Mouse (Mus musculus) midbrain, embryonic 16.5 days (tissue): ENCODE measurements around the gene Mien1. TPM values are rescaled to one million over a fixed set of nuclear protein-coding genes. Genes with fewer than 3 reads are reported as not detected.

Experiments used
- ATAC-seq: fragments of 200-750 bp; cut with Nextera tagmentation; 2 replicates; pipeline ENCODE4 v1.8.0; 2017; ENCODE audit warnings: moderate TSS enrichment
- H3K27ac ChIP-seq: fragments of 300-500 bp; sonication (generic); 2 replicates; pipeline ENCODE4 v1.5.1; 2014; ENCODE audit warnings: mild to moderate bottlenecking, low read length, mixed read lengths
- H3K27me3 ChIP-seq: fragments of 300-500 bp; sonication (generic); 2 replicates; pipeline ENCODE4 v1.6.1; 2014; ENCODE audit warnings: low read depth, low read length, mixed read lengths; ENCODE audit not compliant: control insufficient read depth, insufficient read depth
- H3K36me3 ChIP-seq: fragments of 300-500 bp; sonication (generic); 2 replicates; pipeline ENCODE4 v1.6.1; 2014; ENCODE audit warnings: mild to moderate bottlenecking, low read length, moderate library complexity, mixed read lengths; ENCODE audit not compliant: control insufficient read depth, insufficient read depth
- H3K4me1 ChIP-seq: fragments of 300-500 bp; sonication (generic); 2 replicates; pipeline ENCODE4 v1.6.1; 2014; ENCODE audit warnings: mild to moderate bottlenecking, low read length, mixed read lengths; ENCODE audit not compliant: control insufficient read depth, insufficient read depth
- H3K4me2 ChIP-seq: fragments of 300-500 bp; sonication (generic); 2 replicates; pipeline ENCODE4 v1.6.1; 2014; ENCODE audit warnings: mild to moderate bottlenecking, low read length, mixed read lengths
- H3K4me3 ChIP-seq: fragments of 300-500 bp; sonication (generic); 2 replicates; pipeline ENCODE4 v1.5.1; 2014; ENCODE audit warnings: low read depth, mild to moderate bottlenecking, low read length, moderate library complexity, mixed read lengths
- H3K9ac ChIP-seq: fragments of 300-500 bp; sonication (generic); 2 replicates; pipeline ENCODE4 v1.6.1; 2014; ENCODE audit warnings: low read depth, low read length, mixed read lengths
- H3K9me3 ChIP-seq: fragments of 300-500 bp; sonication (generic); replicated peaks from 2 replicates; pipeline ENCODE4 v1.6.1; 2014; ENCODE audit warnings: mild to moderate bottlenecking, low read length, mixed read lengths; ENCODE audit not compliant: control insufficient read depth, poor library complexity, severe bottlenecking
- WGBS: fragments of 180-500 bp; shearing (Covaris S2); extraction: QIAGEN DNeasy Blood & Tissue Kit; methylation state at CpG from one replicate; pipeline ENCODE4 v1.1.7; 2014; 5-methylcytosine and 5-hydroxymethylcytosine counted together
- polyA plus RNA-seq: library from polyadenylated mRNA; unstranded; fragments of >200 nt; fragmentation: Nextera tagmentation; extraction: Ambion mirVana; gene quantifications from 2 replicates; pipeline ENCODE4 v1.2.1, GENCODE M21; 2015

Gene Mien1
- polyA plus RNA-seq, 1 experiment from 2014 or later, result 252 TPM

GRCm38 (mm10) chr11:98456545-98456944 lies 17.8 kb upstream of the Mien1 start:
- ATAC-seq, result no peak
- WGBS, result 79% methylated on average over 5 of the region's 5 CpGs
- Histone ChIP-seq H3K9me3 (no peaks in the 10 kb centered on the region), H3K36me3 (no peaks in the 10 kb centered on the region), H3K4me2 (peak overlapping the region; percentile 81; the same call in 1 of the 2 replicates), H3K4me3 (no peak overlapping the region), H3K4me1 (peaks cover 4% of the 10 kb centered on the region), H3K27me3 (peaks cover 21% of the 10 kb centered on the region), H3K9ac (no peak overlapping the region), H3K27ac (no peak overlapping the region)

DNA sequence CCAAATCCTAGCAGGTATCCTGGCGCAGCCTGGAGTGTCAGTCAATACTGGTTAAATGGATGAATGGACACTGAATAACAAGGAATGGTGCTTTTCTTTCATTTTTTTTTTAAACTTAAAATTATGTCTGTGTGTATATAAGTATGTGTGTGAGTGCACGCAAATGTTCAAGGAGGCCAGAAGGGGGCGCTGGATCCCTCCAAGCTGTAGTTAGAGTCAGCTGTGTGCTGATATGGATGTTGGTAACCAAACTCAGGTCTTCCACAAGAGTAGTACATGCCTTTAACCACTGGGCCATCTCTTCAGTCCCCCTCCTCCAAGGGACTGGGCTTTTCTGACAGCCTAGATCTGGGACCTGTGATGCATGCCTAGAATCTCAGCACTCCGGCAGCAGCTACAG lies 16.7 kb upstream of the Mien1 start:
- WGBS, result 89% methylated on average over 4 of the region's 4 CpGs
- Histone ChIP-seq H3K4me2 (no peak overlapping the region), H3K27me3 (peaks cover 20% of the 10 kb centered on the region), H3K36me3 (no peaks in the 10 kb centered on the region), H3K9me3 (no peaks in the 10 kb centered on the region), H3K4me3 (no peak overlapping the region), H3K9ac (no peak overlapping the region), H3K27ac (no peak overlapping the region), H3K4me1 (peaks cover 4% of the 10 kb centered on the region)
- ATAC-seq, result no peak

DNA sequence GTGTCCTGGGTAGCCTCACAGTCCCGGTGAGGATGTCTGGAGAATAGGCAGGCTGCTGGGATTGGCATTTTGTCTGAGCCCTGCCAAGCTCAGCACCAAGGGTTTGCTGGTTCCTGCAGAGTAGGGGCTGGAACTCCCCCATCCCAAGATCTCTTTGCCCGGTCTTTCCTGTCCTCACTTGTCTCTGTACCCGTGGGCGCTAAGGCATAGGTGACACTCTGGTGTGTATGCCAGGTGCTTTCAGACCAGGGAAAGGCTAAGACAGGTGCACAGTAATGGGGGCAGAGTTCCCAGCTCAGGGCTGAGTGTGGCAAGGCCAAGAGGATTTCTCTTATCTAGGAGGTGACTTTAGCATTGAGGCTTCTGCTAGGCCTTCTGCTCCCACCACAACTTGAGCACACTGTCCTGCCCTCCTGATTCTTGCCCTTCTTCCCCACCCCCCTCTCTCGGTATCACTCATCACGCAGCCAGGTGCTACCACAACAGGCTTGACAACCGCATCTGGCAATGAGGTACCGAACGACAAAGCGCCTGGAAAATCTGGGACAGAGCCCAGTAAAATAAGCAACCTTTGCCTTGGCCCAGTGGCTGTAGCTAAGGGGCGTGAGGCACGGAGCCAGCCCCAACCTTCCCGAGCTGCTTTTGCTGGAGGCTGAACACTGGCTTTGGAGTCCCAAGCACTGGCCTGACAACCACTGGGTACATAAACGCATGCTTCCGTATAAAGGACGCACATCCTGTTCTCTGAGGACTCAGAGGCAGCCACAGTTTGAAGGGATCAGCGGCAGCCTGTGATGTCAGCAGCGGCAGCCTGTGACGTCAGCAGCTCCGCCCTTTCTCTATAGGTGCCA lies 11.4 kb upstream of the Mien1 start:
- H3K4me2 ChIP-seq, result no peak overlapping the region
- H3K27ac ChIP-seq, result no peak overlapping the region
- no peak overlapping the region for H3K9ac ChIP-seq
- H3K4me3 ChIP-seq, result no peak overlapping the region
- no peaks in the 10 kb centered on the region for H3K4me1 ChIP-seq
- ATAC-seq, result no peak
- H3K36me3 ChIP-seq, result no peaks in the 10 kb centered on the region
- peaks cover 15% of the 10 kb centered on the region for H3K27me3 ChIP-seq
- H3K9me3 ChIP-seq, result no peaks in the 10 kb centered on the region
- 88% methylated on average over 20 of the region's 20 CpGs for WGBS

DNA sequence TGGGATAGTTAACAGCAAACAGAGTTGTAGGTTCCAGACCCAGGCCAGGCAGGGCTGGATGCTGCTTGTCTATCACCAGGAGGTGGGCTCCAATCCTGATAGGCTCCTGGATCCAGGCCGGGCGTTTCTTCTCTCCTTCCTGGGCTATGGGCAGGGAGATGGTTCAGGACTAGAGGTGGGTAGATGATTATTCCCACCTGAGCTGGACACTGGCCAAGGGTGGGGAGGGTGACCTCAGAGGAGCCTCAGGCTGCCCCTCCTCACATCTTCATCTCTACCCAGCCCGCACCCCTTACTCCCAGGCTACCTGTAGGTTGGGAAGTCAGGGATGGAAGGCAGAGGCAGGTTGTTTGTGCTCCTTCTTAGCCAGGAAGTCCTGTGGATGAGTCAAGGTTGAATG lies 10.6 kb upstream of the Mien1 start:
- no peaks in the 10 kb centered on the region for H3K36me3 ChIP-seq
- ATAC-seq, result no peak
- WGBS, result 79% methylated on average over 3 of the region's 3 CpGs

DNA sequence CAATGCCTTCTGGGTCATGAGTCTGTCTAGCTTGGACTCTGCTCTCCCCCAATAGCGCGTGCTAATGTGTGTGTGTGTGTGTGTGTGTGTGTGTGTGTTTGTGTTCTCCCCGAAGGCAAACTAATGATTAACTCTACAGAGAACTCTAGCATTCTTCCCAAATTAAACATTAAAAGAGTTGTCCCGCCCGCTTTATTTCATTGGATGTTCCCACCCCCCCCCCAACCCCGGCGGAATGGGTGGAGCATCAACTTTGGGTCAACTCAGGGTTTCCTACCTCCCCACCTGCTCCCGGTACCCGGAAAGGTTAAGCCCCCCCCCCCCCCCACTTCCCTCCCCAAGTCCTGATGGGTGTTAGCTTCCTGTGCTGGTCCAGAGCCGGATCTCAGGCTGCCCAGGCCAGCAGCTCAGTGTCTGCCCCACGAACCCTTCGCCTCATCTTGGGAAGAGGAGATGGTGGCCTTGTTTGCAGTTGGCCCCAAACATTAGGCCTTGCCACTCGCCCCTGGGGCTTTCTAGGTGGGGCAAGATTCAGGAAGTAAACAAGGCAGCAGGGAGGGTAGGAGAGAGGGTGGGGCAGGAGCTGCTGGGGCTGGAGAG lies 9.5 kb upstream of the Mien1 start:
- no peaks in the 10 kb centered on the region for H3K4me1 ChIP-seq
- ATAC-seq, result no peak
- no peak overlapping the region for H3K27ac ChIP-seq
- no peak overlapping the region for H3K4me3 ChIP-seq
- no peak overlapping the region for H3K4me2 ChIP-seq
- H3K9ac ChIP-seq, result no peak overlapping the region
- H3K9me3 ChIP-seq, result no peaks in the 10 kb centered on the region
- no peaks in the 10 kb centered on the region for H3K36me3 ChIP-seq
- peaks cover 15% of the 10 kb centered on the region for H3K27me3 ChIP-seq
- WGBS, result 51% methylated on average over 13 of the region's 13 CpGs

More for the DNA sequence above, 10.6 kb upstream of the Mien1 start:
- Histone ChIP-seq H3K4me2 (no peak overlapping the region), H3K4me1 (no peaks in the 10 kb centered on the region), H3K9me3 (no peaks in the 10 kb centered on the region), H3K9ac (no peak overlapping the region), H3K27me3 (peaks cover 15% of the 10 kb centered on the region), H3K27ac (no peak overlapping the region), H3K4me3 (no peak overlapping the region)

GRCm38 (mm10) chr11:98447475-98447834 lies 8.7 kb upstream of the Mien1 start:
- Histone ChIP-seq H3K4me3 (no peak overlapping the region), H3K27ac (no peak overlapping the region), H3K36me3 (no peaks in the 10 kb centered on the region), H3K4me2 (no peak overlapping the region; the same call in 1 of the 2 replicates), H3K9ac (0 out of 2 replicates have a peak overlapping the region, but pooled peaks have one; percentile 1), H3K4me1 (no peaks in the 10 kb centered on the region), H3K27me3 (peaks cover 15% of the 10 kb centered on the region), H3K9me3 (no peaks in the 10 kb centered on the region)
- WGBS, result 18% methylated on average over 7 of the region's 7 CpGs
- no peak for ATAC-seq

DNA sequence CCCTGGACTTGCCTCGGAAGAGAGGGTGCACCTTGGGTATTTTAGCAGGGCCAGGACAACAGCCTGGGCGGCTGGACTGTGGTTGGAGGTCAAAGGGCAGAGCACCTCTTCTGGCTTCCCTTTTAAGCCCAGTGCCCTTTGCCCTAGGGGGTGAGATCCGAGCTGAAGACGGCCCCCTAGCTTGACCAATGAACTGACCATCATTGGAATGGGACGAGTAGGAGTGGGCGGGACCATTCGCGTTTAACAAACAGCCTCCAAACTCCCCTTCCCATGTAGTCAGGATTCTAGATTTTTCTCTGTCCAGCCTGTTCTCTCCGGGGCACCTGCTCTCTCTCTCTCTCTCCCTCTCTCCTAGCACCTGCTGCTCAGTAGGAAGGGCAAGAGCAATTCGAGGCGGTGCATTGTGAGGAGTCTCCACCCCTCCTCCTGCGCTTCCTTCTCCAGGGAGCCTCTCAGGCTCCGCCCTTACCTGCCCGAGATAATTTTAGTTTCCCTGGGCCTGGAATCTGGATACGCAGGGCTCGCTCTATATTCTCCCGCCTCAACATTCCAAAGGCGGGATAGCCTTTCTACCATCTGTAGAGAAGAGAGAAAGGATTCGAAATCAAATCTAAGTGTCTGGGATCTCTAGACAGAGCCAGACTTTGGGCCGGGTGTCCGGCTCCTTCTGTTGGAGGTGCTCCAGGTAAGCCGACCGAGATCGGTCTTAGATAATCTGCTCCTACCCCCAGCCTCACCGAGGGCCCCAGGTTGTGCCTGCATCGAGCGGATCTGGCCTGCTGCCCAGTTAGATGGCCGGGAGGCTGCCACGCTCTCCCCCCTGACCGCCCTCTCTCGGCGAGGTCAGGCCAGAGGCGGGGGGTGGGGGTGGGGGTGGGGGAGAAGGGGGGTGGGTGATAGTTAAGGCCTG lies 8.0 kb upstream of the Mien1 start:
- Histone ChIP-seq H3K4me1 (no peaks in the 10 kb centered on the region), H3K36me3 (no peaks in the 10 kb centered on the region), H3K9ac (0 out of 2 replicates have a peak overlapping the region, but pooled peaks have one; percentile 1), H3K27ac (no peak overlapping the region), H3K4me3 (no peak overlapping the region), H3K9me3 (no peaks in the 10 kb centered on the region), H3K4me2 (peak overlapping the region; percentile 26; the same call in 1 of the 2 replicates), H3K27me3 (peaks cover 15% of the 10 kb centered on the region)
- WGBS, result 3% methylated on average over 33 of the region's 33 CpGs
- no peak for ATAC-seq

GRCm38 (mm10) chr11:98446213-98446561 lies 7.4 kb upstream of the Mien1 start, which contains the start of gene Grb7:
Grb7 (plus strand) TSS chr11:98446394.
- H3K4me3 ChIP-seq, result no peak within 1 kb of the TSS
- H3K9me3 ChIP-seq, result no peaks in the 10 kb centered on the region
- no peaks in the 10 kb centered on the region for H3K36me3 ChIP-seq
- ATAC-seq, result no peak
- no peak within 1 kb of the TSS for H3K27ac ChIP-seq
- 0 out of 2 replicates have a peak within 1 kb of the TSS, but pooled peaks have one; percentile 1 for H3K9ac ChIP-seq
- peak within 1 kb of the TSS; percentile 26; the same call in 1 of the 2 replicates for H3K4me2 ChIP-seq
- peaks cover 15% of the 10 kb centered on the region for H3K27me3 ChIP-seq
- 9% methylated on average over 5 of the region's 5 CpGs for WGBS
- no peaks in the 10 kb centered on the region for H3K4me1 ChIP-seq
